Mouse (Mus musculus): ENCODE data around the gene Pex13. TPM values are rescaled to one million over a fixed set of nuclear protein-coding genes. Genes with fewer than 3 reads are reported as not detected.
A peak's percentile ranks its signal among the peaks of the same experiment; 100 is the strongest.

Gene Pex13
- 28.8 and 37.8 TPM in 2 replicates for polyA plus RNA-seq (2016; fragmentation: Nextera tagmentation; extraction: Ambion mirVana)

DNA sequence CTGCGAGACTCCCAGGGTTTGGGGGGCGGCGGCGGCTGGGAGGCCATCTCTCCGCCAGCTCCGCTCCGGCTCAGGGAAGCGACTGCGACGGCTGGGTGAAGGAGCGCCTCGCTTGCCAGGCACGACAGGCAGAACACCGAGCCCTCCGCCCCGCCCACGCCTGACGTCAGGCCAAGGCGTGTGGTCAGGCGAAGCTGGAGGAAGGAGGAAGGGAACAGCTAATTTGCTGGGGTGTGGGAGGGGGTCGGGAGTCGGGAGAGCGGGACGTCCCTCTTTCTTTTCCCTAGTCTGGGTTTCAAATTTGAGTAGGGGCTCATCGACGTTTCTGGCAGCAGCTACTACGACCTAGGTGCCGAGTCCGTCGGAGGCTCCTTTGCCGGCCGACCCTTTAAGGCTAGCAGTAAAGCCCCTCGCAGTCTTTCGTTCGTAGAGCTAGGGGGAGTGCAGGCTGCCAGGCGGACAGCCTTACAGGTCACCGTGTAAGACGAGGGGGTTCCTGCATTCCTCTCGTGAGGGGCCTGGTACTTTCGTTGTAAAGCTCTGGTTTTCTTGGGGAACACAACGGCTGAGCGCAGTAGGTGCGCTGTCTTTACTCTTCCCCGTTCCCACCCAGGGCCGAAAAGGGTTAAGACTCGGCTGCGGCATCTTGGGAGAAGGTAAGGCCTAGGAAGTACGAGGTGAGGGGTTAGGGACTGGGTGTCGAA lies at the start of gene Pex13:
Gene Pex13, minus strand, starts transcription at position 162 of the 704 bp plus-strand sequence.
- DNase-seq (ENCODE audit: low spot score), result peak; percentile 99
- no peaks in the 10 kb centered on the region for H3K9me3 ChIP-seq
- under 1% methylated on average over 49 of the region's 49 CpGs for WGBS
- H3K36me3 ChIP-seq, result 0 out of 2 replicates have a peak, but pooled peaks cover 3% of the 10 kb centered on the region
- peaks cover 16% of the 10 kb centered on the region for H3K4me1 ChIP-seq (replicated peaks)
- peak within 1 kb of the TSS; percentile 93 for H3K27ac ChIP-seq
- H3K27me3 ChIP-seq (ENCODE audit: insufficient read depth, poor library complexity, severe bottlenecking), result no peaks in the 10 kb centered on the region
- peak within 1 kb of the TSS; percentile 79 for H3K4me3 ChIP-seq

- DNase-seq (ENCODE audit: low spot score), result no peak
- no peak overlapping the region for H3K4me3 ChIP-seq
- H3K27ac ChIP-seq, result no peak overlapping the region
- no peaks in the 10 kb centered on the region for H3K9me3 ChIP-seq
- 97% methylated on average over 3 of the region's 3 CpGs for WGBS
- peaks cover 98% of the 10 kb centered on the region for H3K36me3 ChIP-seq
- H3K27me3 ChIP-seq (ENCODE audit: insufficient read depth, poor library complexity, severe bottlenecking), result no peaks in the 10 kb centered on the region
- no peaks in the 10 kb centered on the region for H3K4me1 ChIP-seq (replicated peaks)
These were observed 46.5 kb upstream of the Pex13 start for GRCm38 (mm10) chr11:23712299-23712698.

- H3K36me3 ChIP-seq, result peaks cover 58% of the 10 kb centered on the region
- H3K27ac ChIP-seq, result no peak overlapping the region
- no peaks in the 10 kb centered on the region for H3K4me1 ChIP-seq (replicated peaks)
- DNase-seq (ENCODE audit: low spot score), result no peak
- no peaks in the 10 kb centered on the region for H3K9me3 ChIP-seq
- 88% methylated on average over 7 of the region's 7 CpGs for WGBS
- no peaks in the 10 kb centered on the region for H3K27me3 ChIP-seq (ENCODE audit: insufficient read depth, poor library complexity, severe bottlenecking)
- no peak overlapping the region for H3K4me3 ChIP-seq
These were observed 39.0 kb upstream of the Pex13 start for GRCm38 (mm10) chr11:23704604-23705294.

DNA sequence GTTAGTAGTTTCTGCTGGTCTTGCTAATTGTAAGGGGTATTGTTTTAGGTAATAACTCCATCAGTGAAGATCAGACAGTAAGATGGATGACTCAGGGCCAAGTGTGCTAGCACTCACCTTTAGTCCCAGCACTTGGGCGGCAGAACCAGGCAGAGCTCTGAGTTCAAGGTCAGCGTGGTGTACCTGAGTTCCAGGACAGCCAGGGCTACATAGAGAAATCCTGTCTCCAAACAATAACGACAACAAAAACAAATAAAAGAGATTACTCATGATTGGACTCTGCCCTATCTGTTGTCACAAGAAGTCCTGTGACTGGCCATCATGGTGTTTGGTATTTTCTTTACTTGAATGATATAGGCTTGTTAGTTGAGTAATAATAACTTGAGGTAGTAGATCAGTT lies 36.1 kb upstream of the Pex13 start:
- 94% methylated on average over 3 of the region's 3 CpGs for WGBS
- Histone ChIP-seq H3K36me3 (peaks cover 35% of the 10 kb centered on the region), H3K27ac (no peak overlapping the region), H3K27me3 (ENCODE audit: insufficient read depth, poor library complexity, severe bottlenecking) (no peaks in the 10 kb centered on the region), H3K4me1 (replicated peaks) (no peaks in the 10 kb centered on the region), H3K9me3 (no peaks in the 10 kb centered on the region), H3K4me3 (no peak overlapping the region)
- DNase-seq (ENCODE audit: low spot score), result no peak

DNA sequence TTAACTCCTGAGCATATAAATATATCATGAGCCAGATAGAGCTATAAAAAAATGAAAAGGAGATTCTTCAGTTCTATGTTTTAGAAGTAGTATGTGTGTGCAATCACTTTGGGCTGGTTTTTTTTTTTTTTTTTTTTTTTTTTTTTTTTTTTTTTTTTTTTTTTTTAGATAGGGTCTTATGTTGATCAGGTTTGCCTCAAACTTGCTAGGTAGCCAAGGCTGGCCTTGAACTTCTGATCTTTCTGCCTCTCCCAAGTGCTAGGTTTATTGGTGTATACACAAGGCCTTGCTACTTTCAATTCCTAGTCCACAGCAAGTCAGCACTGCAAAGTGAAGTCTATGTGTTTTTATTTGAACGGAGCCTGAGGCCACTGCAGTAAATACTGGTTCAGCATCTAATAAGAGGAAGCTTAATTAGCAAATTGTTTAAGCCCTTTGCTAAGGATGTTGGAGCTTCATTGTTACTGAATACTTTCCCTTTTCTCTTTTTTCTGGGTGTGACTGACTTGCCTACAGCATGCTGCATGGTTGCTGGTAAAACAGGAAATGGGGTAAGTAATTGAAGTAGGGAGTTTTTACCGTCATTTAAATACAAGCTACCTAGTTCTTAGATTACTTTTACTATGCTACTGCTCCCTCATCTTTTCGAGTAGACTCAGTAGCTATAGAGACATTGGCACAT lies 33.8 kb upstream of the Pex13 start:
- H3K9me3 ChIP-seq, result no peaks in the 10 kb centered on the region
- no peak overlapping the region for H3K4me3 ChIP-seq
- H3K4me1 ChIP-seq (replicated peaks), result no peaks in the 10 kb centered on the region
- no peaks in the 10 kb centered on the region for H3K27me3 ChIP-seq (ENCODE audit: insufficient read depth, poor library complexity, severe bottlenecking)
- peaks cover 31% of the 10 kb centered on the region for H3K36me3 ChIP-seq
- DNase-seq (ENCODE audit: low spot score), result no peak
- no peak overlapping the region for H3K27ac ChIP-seq
- 83% methylated on average over 3 of the region's 3 CpGs for WGBS

DNA sequence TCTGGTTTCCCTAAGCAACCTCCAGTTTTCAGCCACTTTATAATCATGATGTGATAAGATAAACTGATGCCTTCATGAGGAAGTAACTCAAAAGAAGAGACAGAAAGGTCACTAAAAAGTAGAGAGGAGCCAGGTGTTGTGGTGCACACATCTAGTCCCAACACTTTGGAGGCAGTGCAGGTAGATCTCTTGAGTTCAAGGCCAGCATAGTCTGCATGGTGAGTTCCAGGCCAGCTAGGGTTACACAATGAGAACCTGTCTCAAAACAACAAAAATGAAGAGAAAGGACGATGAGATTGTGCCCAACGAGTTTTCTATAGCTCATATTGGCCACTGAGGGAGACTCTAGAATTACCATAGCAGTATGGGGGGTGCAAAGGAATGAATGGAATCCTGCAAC lies 32.8 kb upstream of the Pex13 start:
- Histone ChIP-seq H3K4me1 (replicated peaks) (no peaks in the 10 kb centered on the region), H3K27ac (no peak overlapping the region), H3K36me3 (peaks cover 30% of the 10 kb centered on the region), H3K9me3 (no peaks in the 10 kb centered on the region), H3K4me3 (no peak overlapping the region), H3K27me3 (ENCODE audit: insufficient read depth, poor library complexity, severe bottlenecking) (no peaks in the 10 kb centered on the region)
- no peak for DNase-seq (ENCODE audit: low spot score)
- 70% methylated on average over 2 of the region's 2 CpGs for WGBS

DNA sequence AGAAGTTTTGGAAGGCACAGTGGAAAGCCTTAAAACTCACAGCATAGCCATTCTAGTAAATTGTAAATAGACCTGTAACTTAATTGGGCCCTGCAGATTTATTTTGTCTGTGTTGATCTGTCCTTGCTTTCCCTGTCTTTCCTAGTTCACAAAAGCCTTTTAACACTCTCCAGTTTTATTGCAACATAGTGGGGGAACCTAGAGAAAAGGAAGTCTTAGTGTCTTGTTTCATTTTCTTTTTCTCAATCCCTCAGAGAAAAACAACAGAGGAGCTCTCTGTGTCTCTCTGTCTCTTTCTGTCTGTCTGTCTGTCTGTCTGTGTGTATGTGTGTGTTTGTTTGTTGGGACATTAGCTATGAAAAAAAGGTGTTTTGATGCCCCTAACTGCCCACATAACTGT lies 30.1 kb upstream of the Pex13 start:
- DNase-seq (ENCODE audit: low spot score), result no peak

GRCm38 (mm10) chr11:23693286-23693685 lies 27.5 kb upstream of the Pex13 start:
- Histone ChIP-seq H3K27ac (no peak overlapping the region), H3K4me1 (replicated peaks) (no peaks in the 10 kb centered on the region), H3K4me3 (no peak overlapping the region), H3K27me3 (ENCODE audit: insufficient read depth, poor library complexity, severe bottlenecking) (no peaks in the 10 kb centered on the region), H3K9me3 (no peaks in the 10 kb centered on the region), H3K36me3 (peaks cover 26% of the 10 kb centered on the region)
- DNase-seq (ENCODE audit: low spot score), result no peak
- WGBS, result 94% methylated on average over 2 of the region's 2 CpGs

More for the DNA sequence above, 30.1 kb upstream of the Pex13 start:
- Histone ChIP-seq H3K9me3 (no peaks in the 10 kb centered on the region), H3K27ac (no peak overlapping the region), H3K4me1 (replicated peaks) (no peaks in the 10 kb centered on the region), H3K36me3 (peaks cover 26% of the 10 kb centered on the region), H3K27me3 (ENCODE audit: insufficient read depth, poor library complexity, severe bottlenecking) (no peaks in the 10 kb centered on the region), H3K4me3 (no peak overlapping the region)

DNA sequence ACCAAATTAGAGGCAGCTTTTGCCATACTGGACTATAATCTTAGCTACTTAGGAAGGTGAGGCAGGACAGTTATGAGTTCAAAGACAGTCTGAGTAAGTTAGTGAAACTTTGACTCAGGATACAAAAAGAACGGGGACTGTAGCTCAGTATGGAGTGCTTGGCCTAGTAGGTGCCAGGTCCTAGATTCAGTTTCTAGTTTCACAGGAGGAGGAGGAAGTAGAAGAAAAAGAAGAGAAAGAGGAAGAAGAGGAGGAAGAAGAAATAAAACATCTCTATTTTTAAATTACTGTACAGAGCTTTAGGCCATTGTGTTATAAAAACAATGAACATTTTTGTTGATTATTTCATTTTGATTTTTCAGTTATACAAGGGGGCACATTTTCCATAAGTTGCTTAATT lies 22.3 kb upstream of the Pex13 start:
- DNase-seq (ENCODE audit: low spot score), result no peak
- Histone ChIP-seq H3K4me3 (no peak overlapping the region), H3K9me3 (no peaks in the 10 kb centered on the region), H3K27me3 (ENCODE audit: insufficient read depth, poor library complexity, severe bottlenecking) (no peaks in the 10 kb centered on the region), H3K27ac (no peak overlapping the region), H3K36me3 (peaks cover 32% of the 10 kb centered on the region), H3K4me1 (replicated peaks) (no peaks in the 10 kb centered on the region)
- 95% methylated on average over 1 of the region's 1 CpGs for WGBS

GRCm38 (mm10) chr11:23686671-23687070 lies 20.9 kb upstream of the Pex13 start:
- H3K9me3 ChIP-seq, result no peaks in the 10 kb centered on the region
- no peaks in the 10 kb centered on the region for H3K27me3 ChIP-seq (ENCODE audit: insufficient read depth, poor library complexity, severe bottlenecking)
- H3K36me3 ChIP-seq, result peaks cover 43% of the 10 kb centered on the region
- no peak overlapping the region for H3K27ac ChIP-seq
- H3K4me1 ChIP-seq (replicated peaks), result no peaks in the 10 kb centered on the region
- H3K4me3 ChIP-seq, result no peak overlapping the region
- 93% methylated on average over 5 of the region's 5 CpGs for WGBS
- DNase-seq (ENCODE audit: low spot score), result no peak

GRCm38 (mm10) chr11:23682561-23682960 lies 16.8 kb upstream of the Pex13 start:
- Histone ChIP-seq H3K27ac (no peak overlapping the region), H3K4me1 (replicated peaks) (no peaks in the 10 kb centered on the region), H3K4me3 (no peak overlapping the region), H3K9me3 (no peaks in the 10 kb centered on the region), H3K36me3 (peaks cover 63% of the 10 kb centered on the region), H3K27me3 (ENCODE audit: insufficient read depth, poor library complexity, severe bottlenecking) (no peaks in the 10 kb centered on the region)
- WGBS, result 88% methylated on average over 5 of the region's 5 CpGs
- no peak for DNase-seq (ENCODE audit: low spot score)

DNA sequence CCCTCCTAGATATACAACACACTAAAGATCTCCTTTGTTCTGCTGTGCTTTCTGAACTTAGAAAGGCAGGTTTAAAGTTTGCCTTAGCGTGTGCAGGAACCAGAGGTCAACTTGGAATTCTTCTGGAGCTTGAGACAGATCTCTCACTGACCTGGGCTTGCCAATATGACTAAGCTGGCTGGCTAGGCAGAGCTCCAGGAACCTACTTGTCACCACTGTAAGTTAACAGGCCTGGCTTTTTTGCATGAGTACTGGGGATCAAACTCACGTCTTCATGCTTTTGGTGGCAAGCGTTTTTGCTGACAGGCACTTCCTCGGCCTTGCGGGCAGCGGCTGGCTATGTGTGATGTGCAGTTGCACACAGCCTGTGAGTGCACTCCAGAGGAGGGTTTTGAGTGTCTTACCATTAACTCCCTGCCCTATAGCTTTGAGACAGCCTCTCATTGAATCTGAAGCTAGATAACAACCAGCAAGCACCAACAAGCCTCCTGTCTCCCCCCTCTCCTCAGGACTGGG lies 14.7 kb upstream of the Pex13 start:
- H3K36me3 ChIP-seq, result peaks cover 78% of the 10 kb centered on the region
- WGBS, result 91% methylated on average over 6 of the region's 6 CpGs

More for the DNA sequence above, 14.7 kb upstream of the Pex13 start:
- DNase-seq (ENCODE audit: low spot score), result no peak
- Histone ChIP-seq H3K4me1 (replicated peaks) (no peaks in the 10 kb centered on the region), H3K4me3 (no peak overlapping the region), H3K9me3 (no peaks in the 10 kb centered on the region), H3K27me3 (ENCODE audit: insufficient read depth, poor library complexity, severe bottlenecking) (no peaks in the 10 kb centered on the region), H3K27ac (no peak overlapping the region)

Measured in hindbrain, embryonic 10.5 days (tissue).